Mouse (Mus musculus) testis, postnatal 10 days (tissue): ENCODE results near the gene Slco2b1.

Source experiments
- DNase-seq: peaks from one replicate; pipeline ENCODE4 v3.0.0; 2021; ENCODE audit warnings: low spot score

Gene Slco2b1

GRCm38 (mm10) chr7:99649585-99649984 is 61.6 kb downstream of the Slco2b1 start:
- DNase-seq: no peak

GRCm38 (mm10) chr7:99648623-99649022 is 62.5 kb downstream of the Slco2b1 start:
- peak; percentile 85 for DNase-seq

GRCm38 (mm10) chr7:99644701-99645100 is 66.4 kb downstream of the Slco2b1 start:
- no peak for DNase-seq

GRCm38 (mm10) chr7:99642078-99642477 is 69.1 kb downstream of the Slco2b1 start:
- DNase-seq: no peak

GRCm38 (mm10) chr7:99641245-99641644 is 69.9 kb downstream of the Slco2b1 start:
- DNase-seq: peak; percentile 62

GRCm38 (mm10) chr7:99633966-99634665 is 77.0 kb downstream of the Slco2b1 start:
- DNase-seq: no peak

GRCm38 (mm10) chr7:99632286-99632685 is 78.9 kb downstream of the Slco2b1 start:
- no peak for DNase-seq

GRCm38 (mm10) chr7:99627366-99627765 is 83.8 kb downstream of the Slco2b1 start:
- no peak for DNase-seq

- peak; percentile 73 for DNase-seq
Observed at GRCm38 (mm10) chr7:99626376-99627270, 84.5 kb downstream of the Slco2b1 start, which contains the start of gene Tpbgl. Gene Tpbgl (minus strand): TSS chr7:99627103.

GRCm38 (mm10) chr7:99625722-99626375 is 85.3 kb downstream of the Slco2b1 start:
- DNase-seq: peak; percentile 94

GRCm38 (mm10) chr7:99618860-99619259 is 92.3 kb downstream of the Slco2b1 start:
- DNase-seq: peak; percentile 65

GRCm38 (mm10) chr7:99618264-99618663 is 92.9 kb downstream of the Slco2b1 start:
- no peak for DNase-seq
